In the genomic region with DNA sequence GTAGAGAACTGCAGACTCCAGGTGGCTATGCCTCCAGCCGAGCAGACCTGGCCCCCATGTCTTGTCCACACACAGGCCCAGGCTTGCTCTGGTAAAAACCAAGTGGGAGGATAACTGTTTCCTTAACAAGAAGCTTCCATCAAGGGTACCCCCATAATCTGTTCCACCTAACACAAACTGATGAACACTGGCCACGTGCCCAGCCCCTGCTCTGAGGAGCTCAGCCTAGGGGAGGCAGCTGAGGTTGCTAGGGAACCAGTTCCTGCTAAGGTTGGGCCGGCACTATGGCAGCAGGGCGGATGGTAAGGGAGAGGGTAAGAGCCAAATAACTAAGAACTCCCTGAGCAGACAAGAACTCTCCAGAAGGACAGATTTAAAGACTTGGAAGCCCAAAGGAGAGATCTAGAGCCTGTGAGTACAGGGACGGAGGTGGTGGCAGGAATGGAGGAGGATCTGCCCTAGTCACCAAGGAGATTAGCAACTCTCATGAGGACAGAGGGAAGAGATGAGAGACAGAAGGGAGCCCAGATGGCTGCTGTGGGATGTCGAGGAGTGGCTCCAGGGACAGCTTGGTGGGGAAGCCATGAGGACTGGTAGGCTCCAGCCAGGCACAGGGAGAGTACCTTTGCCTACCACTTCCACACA, we compare ENCODE assay signal across 12 mouse cellular contexts. TPM values are rescaled to one million over a fixed set of nuclear protein-coding genes. Genes with fewer than 3 reads are reported as not detected.
A peak's percentile ranks its signal among the peaks of the same experiment; 100 is the strongest.
DNase-seq lines count a peak whose midpoint lies in the region; ATAC-seq lines count a peak whose summit lies in the region.
"Had no signal": no experiment of that assay in that cellular context is flagged by ENCODE, and none has a peak within 500 bp of the region (broad histone marks: within the 10 kb centered on the region; RNA-seq: fewer than 3 reads in every experiment).

No protein-coding gene starts in this region.

- intact Hi-C loops in left cerebral cortex, postnatal 25 days (cut with DNase I): loop anchor here (1.0 kb wide), 2 partner anchors 23 to 36 kb away; a partner anchor contains a TSS

- H3K4me2 ChIP-seq in neural tube, embryonic 14.5 days (ENCODE audit: low read depth, low read length): no peak overlapping the region
- H3K4me2 ChIP-seq: liver, embryonic 11.5 days had no signal

- H3K4me3 ChIP-seq in neural tube, embryonic 14.5 days (ENCODE audit: low read depth, low read length): no peak overlapping the region

- no peaks in the 10 kb centered on the region for H3K27me3 ChIP-seq in neural tube, embryonic 14.5 days (ENCODE audit: control insufficient read depth, insufficient read depth, low read length)

- peaks cover 31% of the 10 kb centered on the region for H3K4me1 ChIP-seq in neural tube, embryonic 14.5 days (ENCODE audit: control insufficient read depth, insufficient read depth, low read length)

- H3K9ac ChIP-seq in neural tube, embryonic 14.5 days (replicated peaks; ENCODE audit: low read depth, low read length): no peak overlapping the region

- DNase-seq in neural tube, embryonic 10.5 days (ENCODE audit: extremely low spot score, low spot score): no peak
- DNase-seq in layer of hippocampus, adult 11-12 months (ENCODE audit: low spot score): peak; percentile 83
- peak; percentile 73 to 96 for DNase-seq in left cerebral cortex, postnatal 25 days (ENCODE audit: low spot score in 2 of 2)
- no peak for DNase-seq in thymus, postnatal 25 days
- no peak for DNase-seq in heart, postnatal 4 days
- DNase-seq in c-Kit-positive CD71-positive TER-119-positive erythroid progenitor cells, embryonic 14.5 days (ENCODE audit: low spot score): no peak
- DNase-seq in yolk sac, embryonic 10.5 days (ENCODE audit: low spot score): no peak
- DNase-seq: thymus, adult 18-20 months had no signal

- no peak overlapping the region for H3K27ac ChIP-seq in neural tube, embryonic 14.5 days (ENCODE audit: low read depth, low read length)

- no peaks in the 10 kb centered on the region for H3K9me3 ChIP-seq in neural tube, embryonic 14.5 days (ENCODE audit: control insufficient read depth, low read length)

- 43% methylated on average over 6 of the region's 6 CpGs for WGBS in neural tube, embryonic 14.5 days

- H3K36me3 ChIP-seq in neural tube, embryonic 14.5 days (ENCODE audit: control insufficient read depth, insufficient read depth, low read length): no peaks in the 10 kb centered on the region

- 0 out of 2 replicates have a peak, but pooled peaks have one; percentile 29 for ATAC-seq in neural tube, embryonic 14.5 days (ENCODE audit: low read depth)
- ATAC-seq: intestine, postnatal 0 days had no signal

RNA-seq across cellular contexts. Expression of a gene that starts 35.9 kb away (rescaled TPM):
- polyA plus RNA-seq in neural tube, embryonic 14.5 days (2014; fragmentation: Nextera tagmentation; extraction: Ambion mirVana): 35.8 and 38.4 TPM in 2 replicates
- 100 to 1,000 TPM in 1 of 2 experiments, 10 to 100 TPM in 1; 90.8 to 106 TPM for total RNA-seq in left cerebral cortex, postnatal 25 days (2021)
- 1 to 10 TPM; 8.0 to 8.6 TPM for total RNA-seq in heart, postnatal 4 days (2021)
- total RNA-seq: CH12.LX had no signal

Comparison
In these comparisons a context has a peak if more than half of its experiments do, and no peak if none do; other contexts are left out.
1. DNase-seq: peak in layer of hippocampus, adult 11-12 months (single experiment) and left cerebral cortex, postnatal 25 days (2 of 2); none in neural tube, embryonic 10.5 days (single experiment), thymus, postnatal 25 days (single experiment), heart, postnatal 4 days (single experiment), c-Kit-positive CD71-positive TER-119-positive erythroid progenitor cells, embryonic 14.5 days (single experiment) and yolk sac, embryonic 10.5 days (single experiment).
2. RNA of a gene that starts 35.9 kb away (total RNA-seq): 90.8 to 106 TPM in left cerebral cortex, postnatal 25 days; 8.0 to 8.6 TPM in heart, postnatal 4 days; every median in the first group is over 4 times any median in the second.